17 mouse cellular contexts compared by ENCODE assay signal in genomic region chr12:81748021-81748576, GRCm38 (mm10). TPM values are rescaled to one million over a fixed set of nuclear protein-coding genes. Genes with fewer than 3 reads are reported as not detected.
DNase-seq lines count a peak whose midpoint lies in the region; ATAC-seq and TF ChIP-seq lines count a peak whose summit lies in the region.
"Had no signal": no experiment of that assay in that cellular context is flagged by ENCODE, and none has a peak within 500 bp of the region (broad histone marks: within the 10 kb centered on the region; RNA-seq: fewer than 3 reads in every experiment).

No protein-coding gene starts in this region.

- H3K36me3 ChIP-seq in forebrain, embryonic 14.5 days (ENCODE audit: control insufficient read depth, insufficient read depth, low read length) = peaks cover 5% of the 10 kb centered on the region; the same call in 1 of the 2 replicates
- 0 out of 2 replicates have a peak, but pooled peaks cover 5% of the 10 kb centered on the region for H3K36me3 ChIP-seq in forebrain, embryonic 15.5 days
- 0 out of 2 replicates have a peak, but pooled peaks cover 5% of the 10 kb centered on the region for H3K36me3 ChIP-seq in hindbrain, postnatal 0 days (ENCODE audit: insufficient read depth, low read length)
- H3K36me3 ChIP-seq: heart, embryonic 13.5 days had no signal

- no peak overlapping the region for H3K9ac ChIP-seq in forebrain, embryonic 14.5 days (ENCODE audit: low read length)
- H3K9ac ChIP-seq in forebrain, embryonic 15.5 days (replicated peaks) = no peak overlapping the region
- H3K9ac ChIP-seq in hindbrain, postnatal 0 days (replicated peaks; ENCODE audit: low read length) = no peak overlapping the region
- H3K9ac ChIP-seq: heart, embryonic 13.5 days had no signal

- TF ChIP-seq CTCF in hindbrain, postnatal 0 days (IDR thresholded peaks at IDR 0.05; ENCODE audit: low read depth) = no peak

- no peaks in the 10 kb centered on the region for H3K4me1 ChIP-seq in forebrain, embryonic 14.5 days (ENCODE audit: control insufficient read depth, insufficient read depth, low read length)
- peaks cover 6% of the 10 kb centered on the region; the same call in 1 of the 2 replicates for H3K4me1 ChIP-seq in forebrain, embryonic 15.5 days
- H3K4me1 ChIP-seq in hindbrain, postnatal 0 days (ENCODE audit: insufficient read depth, low read length) = peaks cover 5% of the 10 kb centered on the region; the same call in 1 of the 2 replicates

- WGBS in forebrain, embryonic 14.5 days = 70% methylated on average over 4 of the region's 4 CpGs
- 58% methylated on average over 4 of the region's 4 CpGs for WGBS in forebrain, embryonic 15.5 days
- WGBS in hindbrain, postnatal 0 days = 44% methylated on average over 3 of the region's 4 CpGs

- no peak overlapping the region for H3K4me2 ChIP-seq in forebrain, embryonic 14.5 days (ENCODE audit: low read length)
- H3K4me2 ChIP-seq in forebrain, embryonic 15.5 days (replicated peaks) = no peak overlapping the region
- H3K4me2 ChIP-seq in hindbrain, postnatal 0 days (ENCODE audit: low read depth, low read length) = no peak overlapping the region
- H3K4me2 ChIP-seq: heart, embryonic 13.5 days had no signal

- DNase-seq in forebrain, embryonic 14.5 days (ENCODE audit: low spot score) = peak; percentile 11
- peak; percentile 69 for DNase-seq in 3134 (ENCODE audit: extremely low read depth, insufficient read length, low spot score)
- DNase-seq in Muller cell, postnatal 12 days (ENCODE audit: inconsistent ontology term) = peak; percentile 52
- DNase-seq in lung, postnatal 14 days = peak; percentile 14
- no peak for DNase-seq in hindbrain, postnatal 0 days (ENCODE audit: low spot score)
- DNase-seq in right cerebral cortex, postnatal 36 days (ENCODE audit: low spot score in 2 of 2) = no peak
- DNase-seq in cerebellum, postnatal 4 days (ENCODE audit: low spot score in 2 of 2) = no peak
- DNase-seq: cerebellum, adult 11 months; cerebellum, postnatal 36 days; heart, postnatal 4 days; right cerebral cortex, adult 18-20 months; thymus, postnatal 4 days had no signal

- H3K27ac ChIP-seq in forebrain, embryonic 14.5 days (ENCODE audit: low read depth, low read length) = no peak overlapping the region
- H3K27ac ChIP-seq in forebrain, embryonic 15.5 days (replicated peaks) = no peak overlapping the region
- no peak overlapping the region for H3K27ac ChIP-seq in hindbrain, postnatal 0 days
- H3K27ac ChIP-seq: heart, embryonic 13.5 days; kidney, postnatal 0 days had no signal

- H3K4me3 ChIP-seq in forebrain, embryonic 14.5 days (ENCODE audit: low read depth, low read length) = no peak overlapping the region
- no peak overlapping the region for H3K4me3 ChIP-seq in forebrain, embryonic 15.5 days
- no peak overlapping the region for H3K4me3 ChIP-seq in hindbrain, postnatal 0 days (ENCODE audit: low read length)
- H3K4me3 ChIP-seq: heart, embryonic 13.5 days had no signal

- H3K27me3 ChIP-seq in forebrain, embryonic 14.5 days (replicated peaks; ENCODE audit: control insufficient read depth, insufficient read depth, low read length) = no peaks in the 10 kb centered on the region
- no peaks in the 10 kb centered on the region for H3K27me3 ChIP-seq in forebrain, embryonic 15.5 days
- H3K27me3 ChIP-seq in hindbrain, postnatal 0 days (ENCODE audit: insufficient read depth, low read length) = no peaks in the 10 kb centered on the region
- H3K27me3 ChIP-seq: heart, embryonic 13.5 days had no signal

- no peaks in the 10 kb centered on the region for H3K9me3 ChIP-seq in forebrain, embryonic 14.5 days (replicated peaks; ENCODE audit: control insufficient read depth, low read length)
- H3K9me3 ChIP-seq in forebrain, embryonic 15.5 days = no peaks in the 10 kb centered on the region
- H3K9me3 ChIP-seq in hindbrain, postnatal 0 days (ENCODE audit: low read length) = no peaks in the 10 kb centered on the region
- H3K9me3 ChIP-seq: heart, embryonic 13.5 days had no signal

- no peak for ATAC-seq in forebrain, embryonic 14.5 days
- no peak for ATAC-seq in forebrain, embryonic 15.5 days (replicated peaks)
- no peak for ATAC-seq in hindbrain, postnatal 0 days
- ATAC-seq: activated CD4-positive, CD25-positive, alpha-beta regulatory T cell, adult 4 months had no signal

RNA-seq across cellular contexts. Expression of gene Map3k9, which starts 32.9 kb away (rescaled TPM):
- 3.6 and 5.0 TPM in 2 replicates for polyA plus RNA-seq in forebrain, embryonic 14.5 days (2014; fragmentation: Nextera tagmentation; extraction: Ambion mirVana)
- polyA plus RNA-seq in forebrain, embryonic 15.5 days (2015; fragmentation: Nextera tagmentation; extraction: Ambion mirVana) = 7.1 and 7.9 TPM in 2 replicates
- 60.1 and 61.9 TPM in 2 replicates for total RNA-seq in hindbrain, postnatal 0 days (2014; rRNA removed)
- polyA plus RNA-seq in hindbrain, postnatal 0 days (2015; fragmentation: Nextera tagmentation; extraction: Ambion mirVana) = 8.1 and 8.4 TPM in 2 replicates
- total RNA-seq: MEL had no signal

Comparison
In these comparisons a context has a peak if more than half of its experiments do, and no peak if none do; other contexts are left out.
1. DNase-seq: peak in forebrain, embryonic 14.5 days (single experiment), 3134 (single experiment), Muller cell, postnatal 12 days (single experiment) and lung, postnatal 14 days (single experiment); none in hindbrain, postnatal 0 days (single experiment), right cerebral cortex, postnatal 36 days (0 of 2) and cerebellum, postnatal 4 days (0 of 2).